Mouse (Mus musculus) bone marrow macrophage, adult 2 months (primary cell): Measurements from ENCODE around the gene Skiv2l.

ENCODE experiments used
- CTCF ChIP-seq: IDR thresholded peaks from 2 replicates; pipeline ENCODE4 v1.5.1; 2012; ENCODE audit warnings: low read depth, mild to moderate bottlenecking, low read length, moderate library complexity
- POLR2A ChIP-seq: IDR thresholded peaks from 2 replicates; pipeline ENCODE4 v1.6.1; 2012; ENCODE audit warnings: mild to moderate bottlenecking, low read depth, low read length, borderline replicate concordance

- TF ChIP-seq CTCF, result no peak
- no peak for TF ChIP-seq POLR2A
Measured at GRCm38 (mm10) chr17:34854761-34855160, 4.8 kb upstream of the Skiv2l start.
